Mouse (Mus musculus): ENCODE measurements around the gene Prkrip1.

- no peak for TF ChIP-seq CTCF (IDR thresholded peaks at IDR 0.05; ENCODE audit: low read depth)
- no peak for TF ChIP-seq EP300 (IDR thresholded peaks at IDR 0.05; ENCODE audit: low read depth)
Observed at GRCm38 (mm10) chr5:136236611-136237010, 37.8 kb upstream of the Prkrip1 start.
